Mouse (Mus musculus) gonadal fat pad, adult 2 months (tissue): ENCODE measurements around the gene Ddr1. TPM values are rescaled to one million over a fixed set of nuclear protein-coding genes. Genes with fewer than 3 reads are reported as not detected.
"Not testable (repeated sequence)": the region's sequence is repeated elsewhere in the genome, so short reads cannot be mapped to it uniquely, and the experiment has no call there.

Experiments used
- DNase-seq: peaks from one replicate; pipeline ENCODE4 v3.0.0-alpha.2; 2012; ENCODE audit warnings: low read depth
- polyA plus RNA-seq: library from polyadenylated mRNA; depleted of rRNA; stranded (reverse); fragments of >200 nt; gene quantifications from 2 replicates; pipeline ENCODE4 v1.2.3, GENCODE M21; 2012; rRNA removed

The Ddr1 gene
- 53.2 and 61.8 TPM in 2 replicates for polyA plus RNA-seq

DNA sequence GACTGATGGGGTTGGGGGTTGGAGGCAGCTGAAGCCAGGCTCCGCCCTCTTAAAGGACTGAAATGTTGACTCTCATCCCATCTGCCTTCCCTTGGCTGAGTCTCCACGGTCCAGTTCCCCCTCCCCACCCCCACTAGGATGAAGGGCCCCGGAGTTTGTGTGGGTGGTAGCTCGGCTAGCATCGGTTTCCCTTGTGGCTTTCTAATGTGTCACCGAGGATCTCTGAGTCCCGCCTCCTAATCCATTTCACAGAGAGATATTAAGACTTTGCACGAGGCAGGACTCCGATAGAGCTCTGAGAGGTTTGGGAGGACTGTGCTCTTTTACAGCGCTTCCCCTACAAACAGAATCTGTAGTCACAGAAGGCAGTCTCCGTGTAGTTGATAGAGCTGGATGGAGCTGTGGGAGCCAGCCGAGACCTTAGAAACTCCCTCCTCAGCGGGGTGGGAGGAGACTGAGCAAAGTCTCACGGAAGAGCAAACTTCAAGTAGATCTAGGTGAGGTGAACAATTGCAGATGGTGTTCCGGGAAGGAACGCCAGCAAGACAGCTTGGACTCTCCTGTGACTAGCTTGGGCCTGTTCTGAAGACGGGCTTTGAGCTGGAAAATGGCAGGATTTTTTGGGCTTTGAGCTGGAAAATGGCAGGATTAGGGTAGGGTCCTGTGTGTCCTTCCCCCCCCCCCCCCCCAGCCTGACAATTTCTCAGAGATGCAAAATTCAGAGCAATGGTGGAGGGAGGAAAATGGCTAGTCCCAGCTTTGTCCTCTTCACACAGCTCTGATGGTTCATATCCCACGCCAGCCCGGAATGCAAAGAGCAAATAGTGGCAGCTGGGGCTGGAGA lies at the start of gene Ddr1:
TSS of gene Ddr1 (minus strand) at position 1 of the 844 bp plus-strand sequence.
- DNase-seq, result no peak

DNA sequence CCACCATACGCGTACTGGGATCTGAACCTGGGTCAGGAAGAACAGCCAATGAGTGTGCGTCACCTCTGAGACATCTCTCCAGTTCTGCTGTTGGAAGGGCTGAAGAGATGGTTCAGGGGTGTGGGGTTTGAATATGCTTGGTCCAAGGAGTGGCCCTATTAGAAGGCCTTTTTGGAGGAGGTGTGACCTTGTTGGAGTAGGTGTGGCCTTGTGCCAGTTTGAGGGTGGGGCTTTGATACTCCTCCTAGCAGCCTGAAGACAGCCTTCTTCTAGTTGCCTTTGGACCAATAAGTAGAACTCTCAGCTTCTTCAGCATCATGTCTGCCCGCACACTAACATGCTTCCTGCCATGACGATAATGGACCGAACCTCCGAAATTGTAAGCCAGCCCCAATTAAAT lies 49.2 kb upstream of the Ddr1 start:
- no peak for DNase-seq

DNA sequence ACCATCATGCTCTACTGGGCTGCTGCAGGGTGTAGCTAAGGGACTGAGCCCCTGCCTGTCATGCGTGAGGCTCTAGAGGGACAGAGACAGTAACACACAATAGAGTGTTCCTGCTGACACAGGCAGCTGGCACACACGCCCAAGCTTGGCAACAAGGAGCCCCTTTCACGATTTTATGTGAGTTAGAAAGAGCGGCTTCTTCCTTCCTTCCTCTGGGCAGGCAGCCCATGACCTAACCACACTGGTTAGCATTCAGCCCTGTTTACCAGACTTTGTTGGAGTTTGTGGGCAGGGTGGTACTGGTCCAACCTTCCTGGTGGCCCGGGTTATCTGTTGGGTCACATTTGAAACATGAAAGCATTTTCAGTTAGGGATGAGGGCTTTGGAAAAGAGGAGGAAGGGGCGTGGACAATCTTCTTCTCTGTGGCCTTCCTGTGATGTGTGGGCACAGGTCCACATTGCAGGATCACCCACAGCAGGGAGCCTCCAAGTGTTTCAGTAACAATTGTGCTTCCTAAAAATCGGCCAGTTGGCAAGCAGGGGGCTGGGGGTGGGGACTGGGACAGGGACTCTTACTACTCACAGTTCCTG lies 47.9 kb upstream of the Ddr1 start:
- DNase-seq, result no peak

DNA sequence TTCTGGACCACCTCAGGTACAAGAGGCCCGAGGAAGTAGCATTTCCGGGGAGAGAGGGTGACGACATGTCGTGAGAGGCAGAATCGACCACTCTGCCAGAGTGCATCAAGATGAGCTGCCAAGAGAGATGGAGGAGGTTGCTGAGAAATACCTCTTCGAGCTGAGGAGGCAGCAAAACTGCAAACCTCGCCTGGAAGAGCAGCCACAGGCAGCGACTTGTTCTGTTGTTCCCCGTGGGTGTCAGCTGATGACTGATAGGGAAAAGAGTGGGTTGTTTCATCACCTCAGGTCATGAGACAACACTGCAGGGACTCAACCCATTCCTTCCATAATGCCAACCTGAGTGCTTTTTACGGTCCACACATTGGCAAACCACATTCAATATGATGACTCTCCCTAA lies 45.3 kb upstream of the Ddr1 start:
- DNase-seq, result no peak

DNA sequence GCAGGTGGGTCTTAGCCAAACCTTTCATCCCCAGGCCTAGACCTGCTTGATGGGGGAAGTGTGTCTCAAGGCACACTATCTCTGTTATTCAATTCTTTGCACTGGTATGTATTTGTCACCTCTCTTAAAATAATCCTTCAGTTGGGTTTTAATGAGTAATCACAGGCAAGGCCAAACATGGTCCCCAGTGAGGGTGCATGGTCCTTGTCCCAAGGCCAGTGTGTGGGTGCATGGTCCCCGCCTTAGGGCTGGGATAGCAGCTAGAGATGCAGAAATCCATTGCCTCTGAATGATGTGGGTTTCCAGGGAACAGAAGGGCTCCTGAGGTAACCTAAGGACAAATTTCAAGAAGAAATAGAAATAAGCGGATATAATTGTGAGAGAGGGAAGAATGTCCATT lies 39.9 kb upstream of the Ddr1 start:
- DNase-seq, result no peak

DNA sequence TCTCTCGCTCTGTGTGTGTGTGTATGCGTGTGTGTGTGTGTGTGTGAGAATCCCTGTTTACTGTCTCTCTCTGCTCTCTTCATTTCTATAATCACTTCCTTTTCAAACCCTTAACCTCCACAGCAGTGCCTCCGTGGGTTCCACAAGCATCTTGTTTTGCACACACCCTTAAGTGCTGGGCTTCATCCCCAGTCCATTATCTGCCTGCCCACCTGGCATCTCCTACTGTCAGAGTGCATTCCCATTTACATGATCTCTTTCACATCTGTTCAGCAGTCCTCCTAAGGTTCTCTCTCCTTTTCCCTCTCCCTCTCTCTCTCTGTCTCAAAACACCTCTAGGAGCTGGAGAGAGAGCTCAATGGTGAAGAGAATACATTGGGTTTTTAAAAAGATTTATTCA lies 38.5 kb upstream of the Ddr1 start:
- no peak for DNase-seq

DNA sequence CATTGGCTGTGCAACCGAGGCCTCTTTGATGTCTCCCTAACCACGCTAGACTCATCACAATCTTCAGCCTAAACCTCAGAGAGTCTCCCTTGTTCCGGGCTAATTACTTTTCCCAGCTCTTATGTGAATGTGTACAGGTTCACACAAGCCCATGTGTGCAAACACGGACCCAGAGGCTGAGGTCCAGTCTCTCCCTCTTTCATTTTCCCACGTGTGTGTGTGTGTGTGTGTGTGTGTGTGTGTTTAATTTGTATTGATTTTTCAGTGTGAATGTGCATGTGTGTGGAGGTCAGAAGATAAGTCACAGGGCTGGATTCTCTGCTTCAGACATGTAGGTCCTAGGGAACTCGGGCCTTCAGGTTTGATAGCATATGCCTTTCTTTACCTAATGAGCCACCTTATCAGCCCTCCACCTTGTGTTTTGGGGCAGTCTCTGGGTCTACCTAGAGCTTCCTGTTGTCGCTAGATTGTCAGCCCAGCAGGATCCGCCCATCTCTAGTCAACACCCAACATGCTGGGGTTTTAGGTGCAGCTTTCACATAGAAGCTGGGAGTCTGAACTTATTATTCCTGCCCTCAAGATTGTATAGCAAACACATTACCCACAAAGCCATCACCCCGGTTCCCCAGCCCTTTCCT lies 37.3 kb upstream of the Ddr1 start:
- DNase-seq, result no peak

DNA sequence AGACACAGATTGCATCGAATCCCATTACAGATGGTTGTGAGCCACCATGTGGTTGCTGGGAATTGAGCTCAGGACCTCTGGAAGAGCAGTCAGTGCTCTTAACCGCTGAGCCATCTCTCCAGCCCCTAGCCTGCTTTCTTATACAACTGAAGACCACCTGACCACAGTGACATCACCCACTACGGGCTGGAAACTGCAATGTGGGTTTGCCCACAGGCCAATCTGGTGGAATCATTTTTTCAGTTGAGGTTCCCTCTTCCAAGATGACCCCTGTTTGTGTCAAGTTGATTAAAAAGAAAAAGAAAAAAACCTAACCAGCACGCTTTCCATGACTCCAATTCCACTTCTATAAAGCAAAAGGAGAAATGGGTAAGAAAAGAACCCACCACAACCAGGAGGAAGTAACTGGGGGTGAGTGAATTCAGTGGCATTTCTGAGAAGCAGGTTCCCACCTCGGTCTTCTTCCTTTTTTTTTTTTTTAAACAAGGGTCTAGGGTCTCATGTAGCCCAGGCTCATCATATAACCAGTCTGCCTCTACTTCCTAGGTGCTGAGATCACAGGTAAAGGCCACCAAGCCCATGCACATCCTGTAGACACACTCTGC lies 36.0 kb upstream of the Ddr1 start:
- DNase-seq, result no peak

DNA sequence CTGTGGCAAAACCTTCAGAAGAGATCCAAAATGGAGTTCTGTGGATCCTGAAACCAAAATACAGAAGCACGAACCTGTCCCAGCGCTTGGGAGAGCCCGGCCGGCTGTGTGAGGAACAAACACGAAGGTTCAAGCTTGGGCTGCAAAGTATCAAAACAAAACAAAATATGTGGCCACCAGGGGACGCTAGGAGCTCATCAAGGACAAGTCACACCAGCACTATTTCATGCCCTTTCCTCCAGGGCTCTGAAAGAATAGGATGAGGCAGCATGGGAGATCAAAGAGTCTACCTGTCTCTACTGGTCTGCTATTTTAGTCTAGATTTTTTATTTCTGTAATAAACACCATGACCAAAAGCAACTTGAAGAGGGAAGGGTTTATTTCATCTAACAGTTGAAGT lies 35.3 kb upstream of the Ddr1 start:
- DNase-seq, result no peak

DNA sequence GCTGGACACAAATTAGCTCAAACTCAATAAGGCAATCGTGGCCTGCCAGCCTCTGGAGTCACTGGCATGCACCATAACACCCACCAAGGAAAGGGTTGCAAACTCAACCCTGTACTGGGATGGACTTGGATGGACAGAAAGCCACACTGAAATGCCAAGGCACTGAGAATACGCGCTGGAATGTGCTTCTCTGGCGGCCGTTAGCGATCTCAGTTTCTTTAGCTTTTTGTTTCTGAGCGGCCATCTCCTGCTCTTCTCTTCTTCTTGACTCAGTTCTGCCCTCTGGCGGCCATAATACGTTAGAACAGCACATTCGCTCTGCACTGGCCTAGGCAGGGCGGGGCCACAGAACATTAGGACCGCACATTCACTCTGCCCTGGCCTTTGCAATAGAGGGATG lies 33.3 kb upstream of the Ddr1 start:
- DNase-seq, result no peak

DNA sequence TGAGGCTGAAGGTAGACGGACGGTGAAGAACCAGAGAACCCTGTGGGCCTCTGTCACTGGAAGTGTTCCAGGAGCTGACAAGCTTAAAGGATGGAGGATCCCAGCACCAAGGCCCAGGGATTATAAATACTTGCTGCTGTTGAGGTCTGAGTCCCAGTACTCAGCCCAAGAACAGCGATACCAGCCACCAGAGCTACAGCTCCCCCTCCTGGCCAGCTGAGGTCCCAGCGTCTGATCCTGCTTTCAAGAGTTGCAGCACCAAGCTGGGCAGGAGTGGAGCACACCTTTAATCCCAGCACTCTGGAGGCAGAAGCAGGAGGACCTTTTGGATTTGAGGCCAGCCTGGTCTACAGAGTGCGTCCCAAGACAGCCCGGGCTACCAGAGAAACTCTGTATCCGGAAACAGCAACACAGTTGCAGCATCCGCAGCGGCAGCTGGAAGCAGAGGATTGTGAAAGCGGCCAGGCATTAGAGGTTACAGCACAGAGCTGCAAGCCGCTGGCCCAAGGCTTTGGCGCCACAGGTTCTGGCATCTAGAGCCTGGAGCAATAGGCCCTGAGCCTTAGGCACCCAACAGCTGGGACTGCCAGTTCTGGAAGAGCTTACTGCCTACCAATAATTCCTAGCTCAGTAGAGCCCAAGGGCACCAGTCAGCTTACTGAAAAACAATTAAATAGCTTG lies 32.0 kb upstream of the Ddr1 start:
- DNase-seq, result no peak

DNA sequence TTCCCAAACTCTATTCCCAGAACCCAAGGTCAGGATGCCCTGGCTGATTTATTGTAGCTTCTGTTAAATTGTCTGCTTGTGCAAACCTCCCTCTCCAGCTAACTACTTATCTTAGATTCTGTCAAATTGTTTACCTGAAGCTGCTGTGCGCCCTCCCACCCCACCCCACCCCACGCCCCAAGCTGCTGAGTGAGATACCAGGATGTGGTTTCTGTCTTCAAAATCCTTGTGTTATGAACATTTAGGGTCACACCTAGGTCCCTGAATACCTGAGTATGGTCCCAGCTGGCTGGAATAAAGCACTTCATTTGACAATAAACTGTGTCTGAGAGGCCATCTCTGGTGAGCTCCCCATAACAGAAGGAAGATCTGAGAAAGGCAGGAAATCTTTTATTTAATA lies 30.1 kb upstream of the Ddr1 start:
- DNase-seq, result no peak

DNA sequence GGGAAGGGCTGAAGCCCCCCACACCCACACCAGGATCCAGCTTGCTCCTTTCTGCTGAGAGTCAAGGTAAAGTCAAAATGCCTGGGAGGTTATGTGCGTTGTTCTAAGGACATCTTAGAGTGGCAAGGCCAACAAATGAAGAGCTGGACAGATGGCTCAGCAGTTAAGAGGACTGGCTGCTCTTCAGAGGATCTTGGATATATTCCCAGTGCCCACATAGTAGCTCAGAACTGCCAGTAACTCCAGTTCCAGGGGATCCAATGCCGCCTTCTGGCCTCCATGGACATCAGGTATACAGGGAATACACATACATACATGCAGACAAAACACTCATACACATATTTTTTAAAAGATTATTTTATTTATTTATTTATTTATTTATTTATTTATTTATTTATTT lies 29.0 kb upstream of the Ddr1 start:
- no peak for DNase-seq

DNA sequence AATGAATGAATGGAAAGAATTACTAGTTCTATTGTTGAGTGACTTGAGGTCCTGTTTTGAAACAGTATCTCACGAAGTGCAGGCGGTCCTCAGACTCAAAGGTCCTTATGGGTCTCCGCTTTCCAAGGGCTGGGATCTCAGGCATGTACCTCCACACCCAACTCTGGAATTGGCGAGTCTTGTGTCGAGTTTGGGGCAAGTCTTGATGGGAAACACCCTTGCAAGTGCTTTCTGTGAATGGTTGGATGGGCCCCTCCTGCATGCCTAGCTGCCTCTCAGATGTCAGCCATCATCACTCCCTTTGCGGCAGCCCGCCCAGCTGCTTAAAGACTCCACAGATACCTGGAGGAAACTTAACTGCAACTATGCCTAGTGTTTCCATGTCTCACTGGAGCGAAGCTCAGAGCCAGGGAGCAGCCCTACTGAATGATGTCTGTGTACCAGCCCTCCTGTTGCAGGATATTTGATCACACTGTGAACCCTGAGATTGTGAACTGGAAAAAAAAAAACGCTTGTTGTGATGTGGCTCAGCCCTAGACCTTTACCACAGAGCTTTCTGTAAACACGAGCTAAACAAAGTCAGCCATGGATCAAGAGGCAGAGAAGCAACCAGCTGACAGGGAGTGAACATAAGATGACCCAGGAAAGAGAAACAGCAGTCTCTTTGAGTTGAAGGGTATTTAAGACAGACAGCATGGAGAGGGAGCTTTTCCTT lies 27.2 kb upstream of the Ddr1 start:
- DNase-seq, result no peak

DNA sequence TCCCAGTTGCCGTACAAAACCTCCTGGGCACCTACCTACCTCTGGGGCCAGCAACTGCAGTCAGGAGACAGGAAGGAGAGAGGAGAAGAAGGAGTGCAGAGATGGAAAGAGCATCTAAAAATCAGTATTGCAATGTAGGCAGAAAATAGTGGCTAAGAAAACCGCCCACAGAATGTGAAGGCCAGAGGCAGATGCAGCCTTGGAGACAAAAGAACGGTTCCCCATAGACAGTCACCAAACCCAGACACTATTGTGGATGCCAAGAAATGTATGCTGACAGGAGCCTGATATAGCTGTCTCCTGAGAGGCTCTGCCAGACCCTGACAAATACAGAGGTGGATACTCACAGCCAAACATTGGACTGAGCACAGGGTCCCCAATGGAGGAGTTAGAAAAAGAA lies 25.7 kb upstream of the Ddr1 start:
- not testable (repeated sequence) for DNase-seq

DNA sequence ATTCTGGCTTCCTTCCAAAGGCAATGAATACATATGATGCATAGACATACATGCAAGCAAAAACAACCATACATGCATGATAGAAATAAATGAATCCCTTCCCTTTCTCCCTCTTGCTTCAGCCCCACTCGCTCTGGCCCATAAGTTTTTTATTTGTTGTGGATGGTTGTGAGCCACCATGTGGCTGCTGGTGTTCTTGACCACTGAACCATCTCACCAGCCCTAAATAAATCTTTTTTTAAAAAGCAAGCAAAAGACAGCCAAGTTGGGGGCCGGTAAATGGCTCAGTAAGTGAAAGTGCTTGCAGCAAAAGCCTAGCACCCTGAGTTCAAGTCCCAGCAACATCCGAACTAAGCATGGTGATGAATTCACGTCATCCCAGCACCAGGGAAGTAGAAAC lies 24.4 kb upstream of the Ddr1 start:
- DNase-seq, result no peak

DNA sequence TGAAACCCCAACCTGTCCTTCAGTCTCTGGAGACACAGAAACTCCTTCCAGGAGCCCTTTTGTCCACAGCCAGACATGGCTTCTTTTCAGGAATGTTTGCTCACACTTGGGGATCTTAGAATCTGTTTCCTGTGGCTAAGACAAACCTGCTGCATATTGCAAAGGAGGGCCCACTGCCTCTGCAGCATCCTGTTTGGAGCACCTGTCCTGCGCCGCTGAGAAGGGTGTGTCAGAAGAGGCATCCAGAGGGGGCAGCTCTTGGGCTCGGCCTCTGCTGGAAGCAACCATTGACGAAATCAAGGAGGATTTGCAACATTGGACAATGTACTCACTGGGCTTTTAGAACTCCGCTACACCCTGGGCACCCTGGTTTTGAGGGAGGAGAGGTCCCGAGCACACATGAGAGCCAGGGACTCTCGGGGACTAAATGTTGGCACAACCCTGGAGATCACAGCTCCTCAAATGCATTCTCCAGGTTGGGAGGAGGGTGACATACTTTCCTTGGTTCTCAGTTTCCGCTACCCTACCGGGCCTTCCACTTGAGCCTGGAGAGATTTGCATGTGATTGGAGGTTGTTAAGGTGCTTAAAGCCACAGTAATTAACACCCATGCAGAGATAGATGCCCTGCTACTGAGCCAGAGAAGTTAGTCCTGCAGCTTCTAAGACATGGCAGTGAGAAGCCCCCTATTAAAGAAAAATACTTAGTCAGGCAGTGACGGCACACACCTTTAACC lies 23.2 kb upstream of the Ddr1 start:
- DNase-seq, result no peak

DNA sequence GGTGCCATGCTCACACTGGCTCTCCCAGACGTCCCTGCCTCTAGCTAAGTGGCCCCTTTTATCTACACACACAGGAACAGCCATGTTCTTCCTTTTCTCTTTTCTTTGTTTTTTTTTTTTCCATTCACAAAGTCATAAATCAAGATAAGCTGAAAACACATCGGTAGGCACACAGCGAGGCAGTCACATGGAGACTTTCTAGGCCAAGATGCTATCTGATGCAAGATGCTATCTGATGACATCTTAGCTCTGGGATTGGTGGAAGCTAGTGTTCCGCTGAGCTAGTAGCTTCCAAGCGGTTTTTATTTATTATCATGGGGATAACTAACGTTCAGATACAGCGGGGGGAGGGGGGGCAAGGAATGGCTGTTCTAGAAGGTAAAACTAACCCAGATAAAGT lies 22.6 kb upstream of the Ddr1 start:
- no peak for DNase-seq

DNA sequence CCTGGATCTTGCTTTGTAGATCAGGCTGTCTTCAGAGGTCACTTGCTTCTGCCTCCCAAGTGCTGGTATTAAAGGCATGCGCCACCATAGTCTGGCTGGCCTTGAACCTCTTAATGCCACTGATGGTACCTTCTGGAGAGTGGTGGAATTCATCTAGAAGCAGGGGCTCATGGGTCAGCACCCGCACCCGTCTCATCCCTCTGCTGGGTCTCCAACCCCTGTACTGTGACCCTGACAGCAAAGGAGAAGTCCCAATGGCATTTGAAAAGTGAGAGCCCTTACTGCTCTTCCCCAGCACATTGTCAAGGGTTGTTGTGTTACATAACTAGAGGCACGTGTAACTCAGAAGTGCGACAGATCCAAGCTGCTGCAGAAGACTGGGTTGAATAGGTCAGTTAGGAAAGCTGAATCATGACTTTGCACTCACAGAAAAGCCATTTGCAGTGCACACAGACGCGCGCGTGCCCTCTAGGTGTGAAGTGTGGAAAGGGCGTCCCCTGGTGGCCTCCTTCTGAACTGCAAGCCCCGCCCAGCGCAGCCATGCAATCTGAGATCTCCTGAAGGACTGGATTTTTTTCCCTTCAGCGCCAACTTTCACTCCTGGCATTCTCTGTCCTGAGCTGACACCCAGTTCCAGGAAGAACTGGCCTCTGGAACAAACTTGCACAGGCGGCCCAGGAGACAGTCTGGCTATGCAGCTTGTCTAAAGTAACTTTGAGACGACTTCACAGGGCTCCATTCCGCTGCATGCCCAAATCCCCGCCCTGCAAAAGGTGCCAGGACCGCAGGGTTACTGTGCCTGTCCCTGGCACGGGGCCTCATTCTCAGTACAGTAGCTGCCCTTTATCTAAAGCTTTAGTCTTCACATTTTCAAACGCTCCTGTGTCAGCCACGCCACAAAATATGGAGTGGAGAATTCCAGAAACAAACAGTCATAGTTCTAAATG lies 21.1 kb upstream of the Ddr1 start:
- no peak for DNase-seq

DNA sequence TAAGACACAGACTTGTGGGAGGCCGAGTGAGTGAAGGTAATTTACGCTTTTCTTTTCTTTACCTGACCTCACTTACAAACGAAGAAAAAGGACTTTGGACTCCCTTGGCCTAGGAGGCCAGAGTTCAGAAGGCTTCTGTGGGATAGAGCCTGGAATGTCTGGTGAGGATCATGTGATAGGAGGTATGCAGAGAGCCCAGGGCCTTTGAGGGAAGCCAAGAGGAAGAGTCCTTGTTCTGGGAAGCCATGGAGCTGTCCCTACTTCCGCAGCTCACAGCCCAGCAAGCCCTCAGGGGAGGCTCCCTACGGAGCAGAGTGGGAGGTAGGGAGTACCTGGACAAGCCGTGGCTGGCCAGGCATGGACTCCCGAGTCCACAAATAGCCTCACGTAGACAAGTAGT lies 17.3 kb upstream of the Ddr1 start:
- DNase-seq, result no peak
